Mouse (Mus musculus) liver, adult 2 months (tissue): ENCODE data around the gene Syt8.

Experiments used
- CTCF ChIP-seq: fragments of 200-500 bp; IDR thresholded peaks from 2 replicates; pipeline ENCODE4 v1.5.1; 2011; ENCODE audit warnings: low read depth, low read length, control low read depth
- POLR2A ChIP-seq: fragments of 200-500 bp; IDR thresholded peaks from 2 replicates; pipeline ENCODE4 v1.6.1; 2011; ENCODE audit warnings: low read length, control low read depth; ENCODE audit not compliant: insufficient read depth; ENCODE audit errors: extremely low read depth

DNA sequence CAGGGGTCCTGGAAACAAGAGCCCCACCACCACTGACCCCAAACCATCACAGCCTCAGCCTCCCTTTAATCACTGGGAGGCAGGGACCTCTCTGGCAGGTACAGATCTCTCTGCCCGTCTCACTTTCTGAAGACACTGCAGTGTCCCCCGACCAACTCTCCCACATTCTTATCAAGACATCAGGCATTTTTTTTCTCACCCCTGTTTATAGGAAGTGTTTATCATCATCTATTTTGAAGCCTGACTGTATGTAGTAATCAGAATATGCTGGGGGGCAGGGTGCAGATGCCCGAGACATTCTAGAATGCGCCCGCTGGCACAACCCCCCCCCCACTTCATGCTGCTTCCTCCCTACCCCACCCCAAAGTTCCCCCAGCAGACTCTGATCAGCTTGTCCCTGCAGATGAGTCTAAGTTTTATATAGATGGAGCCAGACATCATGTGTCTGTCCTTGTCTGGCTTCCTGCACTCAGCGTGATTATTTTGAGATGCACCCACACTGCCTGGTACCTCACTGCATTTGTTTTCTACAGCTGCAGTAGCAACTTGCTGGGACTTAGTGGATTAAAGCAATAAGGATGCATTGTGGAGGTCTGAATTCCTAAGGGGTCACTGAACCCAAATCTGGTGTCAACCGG is 34.4 kb upstream of the Syt8 start:
- no peak for TF ChIP-seq CTCF
- TF ChIP-seq POLR2A, result no peak
